Mouse (Mus musculus) midbrain, embryonic 14.5 days (tissue): Measurements from ENCODE around the gene Mtmr4. TPM values are rescaled to one million over a fixed set of nuclear protein-coding genes. Genes with fewer than 3 reads are reported as not detected.

Experiments
- ATAC-seq: fragments of 200-750 bp; cut with Nextera tagmentation; 2 replicates; pipeline ENCODE4 v1.8.0; 2017; ENCODE audit warnings: moderate number of reproducible peaks, moderate library complexity; ENCODE audit not compliant: low FRiP score, low TSS enrichment
- DNase-seq: peaks from one replicate; pipeline ENCODE4 v3.0.0-alpha.2; 2015
- H3K27ac ChIP-seq: fragments of 300-500 bp; sonication (generic); replicated peaks from 2 replicates; pipeline ENCODE4 v1.5.1; 2014; ENCODE audit warnings: mild to moderate bottlenecking, low read depth, low read length, moderate library complexity
- H3K27me3 ChIP-seq: fragments of 300-500 bp; sonication (generic); 2 replicates; pipeline ENCODE4 v1.6.1; 2014; ENCODE audit warnings: low read length, control low read depth, mixed read lengths; ENCODE audit not compliant: control insufficient read depth, insufficient read depth
- H3K36me3 ChIP-seq: fragments of 300-500 bp; sonication (generic); 2 replicates; pipeline ENCODE4 v1.6.1; 2014; ENCODE audit warnings: low read length, control low read depth; ENCODE audit not compliant: control insufficient read depth, insufficient read depth
- H3K4me1 ChIP-seq: fragments of 300-500 bp; sonication (generic); 2 replicates; pipeline ENCODE4 v1.6.1; 2014; ENCODE audit warnings: mild to moderate bottlenecking, antibody characterized with exemption, low read length, control low read depth; ENCODE audit not compliant: control insufficient read depth, insufficient read depth
- H3K4me2 ChIP-seq: fragments of 300-500 bp; sonication (generic); 2 replicates; pipeline ENCODE4 v1.6.1; 2014; ENCODE audit warnings: mild to moderate bottlenecking, low read length, moderate library complexity
- H3K4me3 ChIP-seq: fragments of 300-500 bp; sonication (generic); replicated peaks from 2 replicates; pipeline ENCODE4 v1.5.1; 2014; ENCODE audit warnings: low read depth, low read length
- H3K9ac ChIP-seq: fragments of 300-500 bp; sonication (generic); replicated peaks from 2 replicates; pipeline ENCODE4 v1.6.1; 2014; ENCODE audit warnings: mild to moderate bottlenecking, low read length, moderate library complexity
- H3K9me3 ChIP-seq: fragments of 300-500 bp; sonication (generic); 2 replicates; pipeline ENCODE4 v1.6.1; 2016; ENCODE audit warnings: low read length, control low read depth, mixed read lengths; ENCODE audit not compliant: control insufficient read depth
- WGBS: fragments of 180-500 bp; shearing (Covaris S2); extraction: QIAGEN DNeasy Blood & Tissue Kit; methylation state at CpG from one replicate; pipeline ENCODE4 v1.1.7; 2014; 5-methylcytosine and 5-hydroxymethylcytosine counted together
- polyA plus RNA-seq: library from polyadenylated mRNA; unstranded; fragments of >200 nt; fragmentation: Nextera tagmentation; extraction: Ambion mirVana; gene quantifications from 2 replicates; pipeline ENCODE4 v1.2.1, GENCODE M21; 2014

Mtmr4 gene
- polyA plus RNA-seq, 1 experiment from 2014 or later = 75.1 TPM

DNA sequence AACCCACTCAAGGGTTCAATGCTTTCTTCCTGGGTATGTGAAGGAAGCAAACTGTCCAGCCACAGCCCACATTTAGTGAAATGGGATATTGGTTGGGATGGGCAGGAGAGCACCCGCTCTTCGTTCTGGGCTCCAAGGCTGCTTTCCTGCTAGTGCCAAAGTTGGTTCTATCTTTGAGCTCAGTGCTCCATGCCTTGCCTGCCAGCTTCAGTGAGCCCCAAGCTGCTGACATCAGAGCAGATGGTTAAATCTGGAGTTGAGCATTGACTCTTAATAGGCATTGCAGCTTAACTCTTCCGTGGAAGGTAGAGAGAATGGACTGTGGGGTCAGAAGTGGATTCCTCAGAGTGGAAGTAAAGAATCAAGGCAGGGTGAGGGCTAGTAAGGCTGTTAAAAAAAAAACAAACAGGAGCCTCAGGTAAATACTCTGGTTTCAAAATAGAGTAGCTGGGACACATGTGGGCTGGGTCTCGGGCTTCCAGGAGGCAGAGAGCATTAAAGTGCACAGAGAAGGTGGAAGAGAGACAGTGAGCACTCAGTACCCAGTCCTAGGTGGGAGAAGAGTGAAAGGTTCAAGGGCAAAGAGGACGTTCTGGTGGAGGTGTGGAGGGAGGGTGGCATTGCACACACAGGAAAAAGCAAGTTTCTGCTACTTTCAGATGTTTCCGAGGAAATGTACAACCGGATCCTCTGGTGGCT lies 23.6 kb upstream of the Mtmr4 start, which contains the start of gene Sept4:
Sept4 (plus strand) TSS at position 649 of the 699 bp plus-strand sequence.
- Histone ChIP-seq H3K9me3 (no peaks in the 10 kb centered on the region), H3K4me2 (no peak within 1 kb of the TSS), H3K4me3 (no peak within 1 kb of the TSS), H3K36me3 (no peaks in the 10 kb centered on the region), H3K4me1 (no peaks in the 10 kb centered on the region), H3K27me3 (no peaks in the 10 kb centered on the region), H3K27ac (no peak within 1 kb of the TSS), H3K9ac (no peak within 1 kb of the TSS)
- WGBS = 82% methylated on average over 7 of the region's 7 CpGs
- ATAC-seq (no peak), DNase-seq (no peak)

DNA sequence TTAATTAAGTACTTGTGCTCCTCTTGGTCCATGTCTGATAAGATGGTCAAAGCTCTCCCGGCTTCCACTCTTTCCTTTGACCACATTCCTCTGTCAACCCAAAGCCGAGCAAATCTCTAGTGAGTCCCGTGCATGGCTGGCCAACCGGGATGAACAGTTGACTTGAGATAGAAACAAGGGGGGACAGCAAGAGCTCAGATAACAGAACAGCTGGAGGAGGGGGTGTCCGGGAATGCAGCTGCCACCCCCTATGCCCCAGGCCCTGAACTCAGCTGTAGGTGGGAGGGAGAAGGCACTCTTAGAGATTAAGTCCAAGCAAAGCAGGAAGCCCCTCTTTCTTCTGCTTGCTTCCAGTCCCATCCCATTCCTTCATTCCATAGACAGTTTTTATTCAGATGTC lies 21.2 kb upstream of the Mtmr4 start:
- DNase-seq (no peak), ATAC-seq (no peak)
- no peaks in the 10 kb centered on the region for H3K9me3 ChIP-seq
- no peak overlapping the region for H3K4me2 ChIP-seq
- H3K4me3 ChIP-seq = no peak overlapping the region
- no peak overlapping the region for H3K27ac ChIP-seq
- no peaks in the 10 kb centered on the region for H3K4me1 ChIP-seq
- no peaks in the 10 kb centered on the region for H3K36me3 ChIP-seq
- 20% methylated on average over 5 of the region's 5 CpGs for WGBS
- H3K27me3 ChIP-seq = no peaks in the 10 kb centered on the region
- H3K9ac ChIP-seq = no peak overlapping the region

GRCm38 (mm10) chr11:87571361-87571950 lies 20.5 kb upstream of the Mtmr4 start:
- Histone ChIP-seq H3K9me3 (no peaks in the 10 kb centered on the region), H3K4me1 (no peaks in the 10 kb centered on the region), H3K27ac (no peak overlapping the region), H3K36me3 (no peaks in the 10 kb centered on the region), H3K4me2 (no peak overlapping the region), H3K4me3 (no peak overlapping the region), H3K9ac (no peak overlapping the region), H3K27me3 (no peaks in the 10 kb centered on the region)
- 85% methylated on average over 1 of the region's 1 CpGs for WGBS
- DNase-seq (no peak), ATAC-seq (no peak)

DNA sequence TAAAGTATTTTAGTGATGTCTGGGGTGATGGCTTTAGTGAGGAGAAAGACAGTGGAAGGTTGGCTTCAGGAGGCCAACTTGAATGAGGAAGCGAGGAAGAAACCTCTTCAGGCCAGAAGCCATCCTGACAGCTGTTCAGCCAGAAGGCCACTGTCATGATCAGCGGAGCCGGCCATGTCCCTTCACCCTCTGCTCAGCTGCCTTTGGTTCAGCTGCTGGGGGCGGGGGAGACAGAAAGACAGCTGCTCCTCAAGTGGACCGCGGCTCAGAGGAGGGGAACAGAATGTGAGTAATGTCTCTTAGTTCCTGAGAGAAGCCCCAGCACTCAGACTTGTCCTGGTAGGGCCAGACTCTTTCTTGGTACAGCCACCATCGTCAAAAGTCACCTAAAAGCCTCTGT lies 18.2 kb upstream of the Mtmr4 start:
- no peak for DNase-seq
- peaks cover 14% of the 10 kb centered on the region for H3K4me1 ChIP-seq
- H3K4me2 ChIP-seq = no peak overlapping the region
- 79% methylated on average over 7 of the region's 7 CpGs for WGBS
- H3K27me3 ChIP-seq = no peaks in the 10 kb centered on the region
- no peak overlapping the region for H3K4me3 ChIP-seq
- H3K9me3 ChIP-seq = no peaks in the 10 kb centered on the region
- ATAC-seq = no peak
- H3K36me3 ChIP-seq = no peaks in the 10 kb centered on the region
- H3K9ac ChIP-seq = no peak overlapping the region
- H3K27ac ChIP-seq = no peak overlapping the region

DNA sequence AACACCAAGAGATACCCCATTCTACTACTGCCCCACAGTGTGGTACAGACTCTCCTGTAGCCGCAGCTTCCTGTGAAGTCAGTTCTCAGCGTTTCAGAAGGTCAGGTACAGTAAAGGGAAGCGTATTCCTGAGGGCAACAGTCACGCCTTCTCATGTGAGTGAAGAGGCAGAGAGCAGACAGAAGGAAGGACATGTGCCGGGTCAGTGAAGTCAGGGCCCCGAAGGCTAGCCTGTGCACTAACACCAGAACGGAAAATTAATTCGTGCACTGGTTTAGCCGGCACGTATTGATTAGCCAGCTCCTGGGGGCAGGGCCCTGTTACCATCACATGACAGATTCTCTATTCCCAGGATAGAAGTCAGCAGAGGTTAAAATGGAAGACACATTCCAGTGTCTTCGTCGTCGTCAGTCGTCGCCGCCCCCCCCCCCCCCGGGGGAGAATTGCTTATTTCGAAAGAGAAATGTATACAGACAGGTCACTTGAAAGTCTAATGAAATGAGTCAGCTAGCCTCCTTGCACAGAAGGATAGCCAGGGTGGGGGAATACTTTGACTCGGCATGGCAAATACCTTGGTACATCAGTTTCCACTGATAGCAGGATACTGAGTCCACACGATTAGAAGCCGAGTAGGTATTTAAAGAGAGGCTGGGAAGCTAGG lies 17.3 kb upstream of the Mtmr4 start:
- H3K4me3 ChIP-seq = no peak overlapping the region
- no peak for ATAC-seq
- peaks cover 19% of the 10 kb centered on the region for H3K4me1 ChIP-seq
- H3K36me3 ChIP-seq = no peaks in the 10 kb centered on the region
- H3K4me2 ChIP-seq = no peak overlapping the region
- H3K9ac ChIP-seq = no peak overlapping the region
- no peak for DNase-seq
- no peak overlapping the region for H3K27ac ChIP-seq
- no peaks in the 10 kb centered on the region for H3K9me3 ChIP-seq
- 64% methylated on average over 21 of the region's 21 CpGs for WGBS
- no peaks in the 10 kb centered on the region for H3K27me3 ChIP-seq

- DNase-seq (peak; percentile 15), ATAC-seq (no peak)
- H3K4me3 ChIP-seq = peak overlapping the region; percentile 57
- no peaks in the 10 kb centered on the region for H3K36me3 ChIP-seq
- WGBS = 6% methylated on average over 6 of the region's 6 CpGs
- H3K4me1 ChIP-seq = peaks cover 19% of the 10 kb centered on the region
- no peaks in the 10 kb centered on the region for H3K27me3 ChIP-seq
- H3K27ac ChIP-seq = peak overlapping the region; percentile 49; the same call in 1 of the 2 replicates
- H3K4me2 ChIP-seq = peak overlapping the region; percentile 93
- no peaks in the 10 kb centered on the region for H3K9me3 ChIP-seq
- peak overlapping the region; percentile 74 for H3K9ac ChIP-seq
Measured at GRCm38 (mm10) chr11:87577601-87578248, 14.2 kb upstream of the Mtmr4 start.

DNA sequence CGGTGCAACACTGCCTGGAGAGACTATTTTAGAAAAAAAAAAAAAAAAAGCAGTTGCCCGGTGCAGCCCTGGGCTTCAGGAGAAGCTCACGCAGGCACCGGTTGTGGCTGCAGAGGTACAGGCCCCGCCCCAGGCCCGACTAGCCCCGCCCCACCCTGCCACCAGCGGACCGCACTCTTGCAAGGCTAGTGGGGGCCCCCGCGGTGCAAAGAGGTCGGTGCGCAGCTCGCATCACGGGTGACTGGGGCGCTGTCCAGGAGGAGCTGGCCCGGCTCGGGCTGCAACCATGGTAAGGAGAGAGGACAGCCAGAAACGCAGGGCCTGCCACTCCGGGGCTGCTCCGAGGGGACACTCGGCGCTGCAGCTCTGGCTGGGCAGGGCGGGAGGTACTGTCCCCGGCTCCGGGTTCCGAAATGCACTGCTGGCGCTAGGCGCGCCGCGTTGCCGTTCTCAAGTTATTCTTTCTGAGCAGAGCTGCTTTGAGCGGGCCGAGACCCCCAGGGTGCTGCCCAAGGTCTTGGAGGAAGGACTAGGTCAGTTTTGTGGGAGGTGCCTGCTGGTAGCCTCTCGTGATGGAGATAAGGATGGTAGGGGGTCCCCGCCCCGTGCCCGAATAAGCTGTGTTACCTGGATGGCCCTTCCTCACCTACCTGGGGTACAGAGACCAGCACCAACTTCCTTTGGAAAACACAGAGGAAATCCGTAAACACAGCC lies 13.6 kb upstream of the Mtmr4 start:
- Histone ChIP-seq H3K27ac (peak overlapping the region; percentile 49; the same call in 1 of the 2 replicates), H3K9ac (peak overlapping the region; percentile 74), H3K27me3 (no peaks in the 10 kb centered on the region), H3K4me3 (peak overlapping the region; percentile 57), H3K9me3 (no peaks in the 10 kb centered on the region), H3K4me1 (peaks cover 19% of the 10 kb centered on the region), H3K36me3 (no peaks in the 10 kb centered on the region), H3K4me2 (peak overlapping the region; percentile 93)
- under 1% methylated on average over 40 of the region's 40 CpGs for WGBS
- DNase-seq (peak; percentile 74), ATAC-seq (peak; percentile 64)

DNA sequence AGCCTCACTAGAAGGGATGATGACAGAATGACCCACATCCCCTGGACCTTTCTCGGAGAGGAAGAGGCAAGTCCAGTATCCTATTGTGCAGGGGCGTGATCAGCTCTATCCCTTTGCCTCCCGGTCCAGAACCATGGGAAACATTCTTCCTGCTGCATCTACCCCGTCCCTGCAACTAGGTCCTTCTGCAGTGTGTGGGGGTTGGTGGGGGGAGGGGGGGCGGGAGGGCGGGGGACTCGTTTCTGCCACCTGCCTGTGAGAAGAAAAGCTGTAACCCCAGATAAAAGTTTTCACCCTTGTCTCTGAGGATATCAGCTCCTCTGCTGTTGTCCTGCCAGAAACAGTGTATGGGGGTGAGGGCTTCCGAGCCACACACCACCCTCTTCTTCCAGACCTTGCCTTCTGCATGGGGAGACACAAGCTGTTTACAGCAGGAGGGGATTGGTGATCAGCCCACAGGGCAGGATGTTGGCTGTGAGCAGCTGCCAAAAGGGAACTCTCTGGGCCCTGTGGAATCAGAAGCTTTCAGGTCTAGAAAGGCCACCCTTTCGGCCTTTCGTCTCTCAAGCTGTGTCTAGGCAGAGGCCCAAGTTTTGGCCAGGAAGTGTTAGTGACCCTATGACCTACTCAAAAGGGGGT lies 12.9 kb upstream of the Mtmr4 start:
- Histone ChIP-seq H3K9me3 (no peaks in the 10 kb centered on the region), H3K36me3 (no peaks in the 10 kb centered on the region), H3K27ac (0 out of 2 replicates have a peak overlapping the region, but pooled peaks have one; percentile 49), H3K27me3 (no peaks in the 10 kb centered on the region), H3K4me3 (peak overlapping the region; percentile 57), H3K4me2 (peak overlapping the region; percentile 93), H3K4me1 (peaks cover 19% of the 10 kb centered on the region), H3K9ac (peak overlapping the region; percentile 74)
- DNase-seq (peak; percentile 38), ATAC-seq (no peak)
- WGBS = 14% methylated on average over 10 of the region's 10 CpGs
